Mouse (Mus musculus) gastrocnemius, postnatal 25 days (tissue): Measurements from ENCODE around the gene Cradd. TPM values are rescaled to one million over a fixed set of nuclear protein-coding genes. Genes with fewer than 3 reads are reported as not detected.
A peak's percentile ranks its signal among the peaks of the same experiment; 100 is the strongest.

ENCODE experiments used
- DNase-seq: peaks from one replicate; pipeline ENCODE4 v3.0.0; 2022
- total RNA-seq, 2 experiments: library from RNA; stranded (reverse); gene quantifications; 1 replicate in 1 of 2; 2 replicates in 1 of 2; pipeline ENCODE4 v1.2.3; 2021

Cradd gene
- total RNA-seq, 2 experiments from 2014 or later: 8.3 to 8.5 TPM

GRCm38 (mm10) chr10:95200323-95200722 is 123.6 kb downstream of the Cradd start:
- DNase-seq: peak; percentile 78

- no peak for DNase-seq
Observed at GRCm38 (mm10) chr10:95199541-95200269, 124.2 kb downstream of the Cradd start.

GRCm38 (mm10) chr10:95197377-95197776 is 126.6 kb downstream of the Cradd start:
- no peak for DNase-seq

- DNase-seq: no peak
Observed at GRCm38 (mm10) chr10:95195719-95196118, 128.2 kb downstream of the Cradd start.

GRCm38 (mm10) chr10:95194776-95195175 is 129.2 kb downstream of the Cradd start:
- DNase-seq: no peak

GRCm38 (mm10) chr10:95193875-95194281 is 130.1 kb downstream of the Cradd start:
- DNase-seq: peak; percentile 50

GRCm38 (mm10) chr10:95191881-95192280 is 132.1 kb downstream of the Cradd start:
- DNase-seq: peak; percentile 24

GRCm38 (mm10) chr10:95191151-95191655 is 132.7 kb downstream of the Cradd start:
- DNase-seq: no peak

- DNase-seq: no peak
Observed at GRCm38 (mm10) chr10:95189550-95190211, 134.3 kb downstream of the Cradd start.

GRCm38 (mm10) chr10:95184210-95184609 is 139.7 kb downstream of the Cradd start:
- DNase-seq: no peak

GRCm38 (mm10) chr10:95183051-95183450 is 140.9 kb downstream of the Cradd start:
- peak; percentile 84 for DNase-seq

- no peak for DNase-seq
Observed at GRCm38 (mm10) chr10:95182405-95182804, 141.5 kb downstream of the Cradd start.

GRCm38 (mm10) chr10:95181553-95181952 is 142.4 kb downstream of the Cradd start:
- peak; percentile 29 for DNase-seq

GRCm38 (mm10) chr10:95180900-95181299 is 143.0 kb downstream of the Cradd start:
- no peak for DNase-seq

- DNase-seq: no peak
Observed at GRCm38 (mm10) chr10:95180177-95180576, 143.8 kb downstream of the Cradd start.

GRCm38 (mm10) chr10:95178785-95179184 is 145.1 kb downstream of the Cradd start:
- no peak for DNase-seq

GRCm38 (mm10) chr10:95175423-95176120 is 148.4 kb downstream of the Cradd start:
- DNase-seq: no peak

GRCm38 (mm10) chr10:95174260-95174659 is 149.7 kb downstream of the Cradd start:
- DNase-seq: no peak

GRCm38 (mm10) chr10:95170721-95171354 is 153.1 kb downstream of the Cradd start:
- no peak for DNase-seq

- DNase-seq: no peak
Observed at GRCm38 (mm10) chr10:95164949-95165348, 159.0 kb downstream of the Cradd start.

- DNase-seq: no peak
Observed at GRCm38 (mm10) chr10:95162691-95163374, 161.1 kb downstream of the Cradd start.
